Mouse (Mus musculus) hindbrain, embryonic 12.5 days (tissue): ENCODE measurements around the gene Tmprss11f. TPM values are rescaled to one million over a fixed set of nuclear protein-coding genes. Genes with fewer than 3 reads are reported as not detected.

ENCODE experiments used
- ATAC-seq: fragments of 200-750 bp; cut with Nextera tagmentation; 2 replicates; pipeline ENCODE4 v1.8.0; 2017; ENCODE audit warnings: moderate TSS enrichment; ENCODE audit not compliant: low FRiP score
- H3K27ac ChIP-seq: fragments of 300-500 bp; sonication (generic); 2 replicates; pipeline ENCODE4 v1.5.1; 2016; ENCODE audit warnings: mild to moderate bottlenecking
- H3K27me3 ChIP-seq: fragments of 300-500 bp; sonication (generic); 2 replicates; pipeline ENCODE4 v1.6.1; 2016; ENCODE audit warnings: mild to moderate bottlenecking
- H3K36me3 ChIP-seq: fragments of 300-500 bp; sonication (generic); 2 replicates; pipeline ENCODE4 v1.6.1; 2016; ENCODE audit warnings: mild to moderate bottlenecking
- H3K4me1 ChIP-seq: fragments of 300-500 bp; sonication (generic); 2 replicates; pipeline ENCODE4 v1.6.1; 2016
- H3K4me2 ChIP-seq: fragments of 300-500 bp; sonication (generic); replicated peaks from 2 replicates; pipeline ENCODE4 v1.6.1; 2016; ENCODE audit warnings: mild to moderate bottlenecking
- H3K4me3 ChIP-seq: fragments of 300-500 bp; sonication (generic); 2 replicates; pipeline ENCODE4 v1.5.1; 2016; ENCODE audit warnings: mild to moderate bottlenecking
- H3K9ac ChIP-seq: fragments of 300-500 bp; sonication (generic); 2 replicates; pipeline ENCODE4 v1.6.1; 2016; ENCODE audit warnings: mild to moderate bottlenecking, moderate library complexity
- H3K9me3 ChIP-seq: fragments of 300-500 bp; sonication (generic); replicated peaks from 2 replicates; pipeline ENCODE4 v1.6.1; 2016; ENCODE audit warnings: mild to moderate bottlenecking
- WGBS: fragments of 180-500 bp; shearing (Covaris S2); methylation state at CpG from one replicate; pipeline ENCODE4 v1.1.7; 2016; 5-methylcytosine and 5-hydroxymethylcytosine counted together
- polyA plus RNA-seq: library from polyadenylated mRNA; unstranded; fragments of >200 nt; fragmentation: Nextera tagmentation; extraction: Ambion mirVana; gene quantifications from 2 replicates; pipeline ENCODE4 v1.2.1, GENCODE M21; 2016

The Tmprss11f gene
- polyA plus RNA-seq, 1 experiment from 2014 or later, result not detected

GRCm38 (mm10) chr5:86518500-86518899, 113.7 kb downstream of the Tmprss11f start, which contains the start of gene Tmprss11g:
Tmprss11g (minus strand) TSS chr5:86518600.
- Histone ChIP-seq H3K9ac (no peak within 1 kb of the TSS), H3K9me3 (no peaks in the 10 kb centered on the region), H3K4me1 (no peaks in the 10 kb centered on the region), H3K4me3 (no peak within 1 kb of the TSS), H3K27ac (no peak within 1 kb of the TSS), H3K27me3 (no peaks in the 10 kb centered on the region), H3K4me2 (no peak within 1 kb of the TSS), H3K36me3 (no peaks in the 10 kb centered on the region)
- ATAC-seq, result no peak
- whole genome bisulfite sequencing, result 83% methylated on average over 9 of the region's 9 CpGs

- H3K9me3 ChIP-seq, result no peaks in the 10 kb centered on the region
- no peak overlapping the region for H3K27ac ChIP-seq
- no peaks in the 10 kb centered on the region for H3K27me3 ChIP-seq
- WGBS, result 62% methylated on average over 5 of the region's 5 CpGs
- H3K4me3 ChIP-seq, result no peak overlapping the region
- ATAC-seq, result no peak
- H3K4me1 ChIP-seq, result no peaks in the 10 kb centered on the region
- no peak overlapping the region for H3K9ac ChIP-seq
- no peaks in the 10 kb centered on the region for H3K36me3 ChIP-seq
- no peak overlapping the region for H3K4me2 ChIP-seq
These were observed 120.7 kb downstream of the Tmprss11f start for GRCm38 (mm10) chr5:86511538-86511937.

GRCm38 (mm10) chr5:86493453-86493852, 138.8 kb downstream of the Tmprss11f start:
- Histone ChIP-seq H3K27ac (no peak overlapping the region), H3K4me2 (no peak overlapping the region), H3K27me3 (no peaks in the 10 kb centered on the region), H3K36me3 (no peaks in the 10 kb centered on the region), H3K9me3 (no peaks in the 10 kb centered on the region), H3K9ac (no peak overlapping the region), H3K4me1 (no peaks in the 10 kb centered on the region), H3K4me3 (no peak overlapping the region)
- ATAC-seq, result no peak
- WGBS, result 81% methylated on average over 1 of the region's 1 CpGs

- Histone ChIP-seq H3K4me3 (no peak overlapping the region), H3K4me1 (no peaks in the 10 kb centered on the region), H3K9me3 (no peaks in the 10 kb centered on the region), H3K9ac (no peak overlapping the region), H3K27ac (no peak overlapping the region), H3K36me3 (no peaks in the 10 kb centered on the region), H3K27me3 (no peaks in the 10 kb centered on the region), H3K4me2 (no peak overlapping the region)
- WGBS, result 78% methylated on average over 2 of the region's 2 CpGs
- ATAC-seq, result no peak
These were observed 149.7 kb downstream of the Tmprss11f start for GRCm38 (mm10) chr5:86482562-86482961.

GRCm38 (mm10) chr5:86482031-86482430, 150.2 kb downstream of the Tmprss11f start:
- 85% methylated on average over 1 of the region's 1 CpGs for WGBS
- Histone ChIP-seq H3K4me3 (no peak overlapping the region), H3K27me3 (no peaks in the 10 kb centered on the region), H3K27ac (no peak overlapping the region), H3K9me3 (no peaks in the 10 kb centered on the region), H3K36me3 (no peaks in the 10 kb centered on the region), H3K4me2 (no peak overlapping the region), H3K9ac (no peak overlapping the region), H3K4me1 (no peaks in the 10 kb centered on the region)
- ATAC-seq, result no peak

- 88% methylated on average over 9 of the region's 9 CpGs for WGBS
- Histone ChIP-seq H3K27me3 (no peaks in the 10 kb centered on the region), H3K4me2 (no peak overlapping the region), H3K9ac (no peak overlapping the region), H3K9me3 (no peaks in the 10 kb centered on the region), H3K36me3 (no peaks in the 10 kb centered on the region), H3K27ac (no peak overlapping the region), H3K4me3 (no peak overlapping the region), H3K4me1 (no peaks in the 10 kb centered on the region)
- ATAC-seq, result no peak
These were observed 158.4 kb downstream of the Tmprss11f start for GRCm38 (mm10) chr5:86473859-86474258.

Other genes with a start within 250 kb of the Tmprss11f start
- 0.08 TPM in 1 of 2 replicates, not detected in the other for gene Tmprss11a, start 163.4 kb downstream of the Tmprss11f start, polyA plus RNA-seq
- not detected in 2 replicates for gene Tmprss11g, start 113.8 kb downstream of the Tmprss11f start, polyA plus RNA-seq
- gene Tmprss11b, start 43.9 kb upstream of the Tmprss11f start, polyA plus RNA-seq, result not detected in 2 replicates
- not detected in 2 replicates for gene Tmprss11e, start 113.4 kb upstream of the Tmprss11f start, polyA plus RNA-seq
- 50.3 and 51.2 TPM in 2 replicates for gene Ythdc1, start 171.8 kb upstream of the Tmprss11f start, polyA plus RNA-seq